Mouse (Mus musculus) neural tube, embryonic 13.5 days (tissue): Measurements from ENCODE around the gene Hoxc10. TPM values are rescaled to one million over a fixed set of nuclear protein-coding genes. Genes with fewer than 3 reads are reported as not detected.
A peak's percentile ranks its signal among the peaks of the same experiment; 100 is the strongest.

Experiments
- ATAC-seq: fragments of 200-750 bp; cut with Nextera tagmentation; 2 replicates; pipeline ENCODE4 v1.8.0; 2017; ENCODE audit warnings: low read depth, mild to moderate bottlenecking, moderate TSS enrichment, moderate library complexity
- H3K27ac ChIP-seq: fragments of 300-500 bp; sonication (generic); replicated peaks from 2 replicates; pipeline ENCODE4 v1.5.1; 2015; ENCODE audit warnings: moderate library complexity, mild to moderate bottlenecking, inconsistent platforms
- H3K27me3 ChIP-seq: fragments of 300-500 bp; sonication (generic); 2 replicates; pipeline ENCODE4 v1.6.1; 2015; ENCODE audit warnings: mild to moderate bottlenecking, inconsistent platforms
- H3K36me3 ChIP-seq: fragments of 300-500 bp; sonication (generic); 2 replicates; pipeline ENCODE4 v1.6.1; 2015; ENCODE audit warnings: mild to moderate bottlenecking, inconsistent platforms
- H3K4me1 ChIP-seq: fragments of 300-500 bp; sonication (generic); replicated peaks from 2 replicates; pipeline ENCODE4 v1.6.1; 2015; ENCODE audit warnings: inconsistent platforms
- H3K4me2 ChIP-seq: fragments of 300-500 bp; sonication (generic); 2 replicates; pipeline ENCODE4 v1.6.1; 2015; ENCODE audit warnings: inconsistent platforms, mild to moderate bottlenecking, moderate library complexity
- H3K4me3 ChIP-seq: fragments of 300-500 bp; sonication (generic); 2 replicates; pipeline ENCODE4 v1.5.1; 2015; ENCODE audit warnings: mild to moderate bottlenecking, inconsistent platforms
- H3K9ac ChIP-seq: fragments of 300-500 bp; sonication (generic); 2 replicates; pipeline ENCODE4 v1.6.1; 2015; ENCODE audit warnings: moderate library complexity, mild to moderate bottlenecking, inconsistent platforms
- H3K9me3 ChIP-seq: fragments of 300-500 bp; sonication (generic); 2 replicates; pipeline ENCODE4 v1.6.1; 2016; ENCODE audit warnings: inconsistent platforms
- WGBS: fragments of 180-500 bp; shearing (Covaris S2); methylation state at CpG from one replicate; pipeline ENCODE4 v1.1.7; 2015; 5-methylcytosine and 5-hydroxymethylcytosine counted together
- polyA plus RNA-seq: library from polyadenylated mRNA; unstranded; fragments of >200 nt; fragmentation: Nextera tagmentation; extraction: Ambion mirVana; gene quantifications from 2 replicates; pipeline ENCODE4 v1.2.1, GENCODE M21; 2015

The Hoxc10 gene
- polyA plus RNA-seq, 1 experiment from 2014 or later, result 92.4 TPM

- WGBS, result under 1% methylated on average over 19 of the region's 19 CpGs
- Histone ChIP-seq H3K4me3 (peak overlapping the region; percentile 78), H3K27ac (peak overlapping the region; percentile 100), H3K4me2 (peak overlapping the region; percentile 91), H3K9me3 (no peaks in the 10 kb centered on the region), H3K27me3 (no peaks in the 10 kb centered on the region), H3K4me1 (peaks cover 83% of the 10 kb centered on the region), H3K9ac (peak overlapping the region; percentile 99), H3K36me3 (no peaks in the 10 kb centered on the region)
- peak; percentile 49 for ATAC-seq
Measured at GRCm38 (mm10) chr15:102998608-102999182, 32.1 kb downstream of the Hoxc10 start.

- Histone ChIP-seq H3K36me3 (no peaks in the 10 kb centered on the region), H3K9me3 (no peaks in the 10 kb centered on the region), H3K9ac (peak overlapping the region; percentile 99), H3K27ac (peak overlapping the region; percentile 100), H3K4me3 (peak overlapping the region; percentile 78), H3K4me1 (peaks cover 89% of the 10 kb centered on the region), H3K27me3 (no peaks in the 10 kb centered on the region), H3K4me2 (peak overlapping the region; percentile 91)
- under 1% methylated on average over 33 of the region's 33 CpGs for WGBS
- peak; percentile 83 for ATAC-seq
Measured at GRCm38 (mm10) chr15:102999183-102999831, 32.7 kb downstream of the Hoxc10 start.

- under 1% methylated on average over 11 of the region's 11 CpGs for WGBS
- peaks cover 90% of the 10 kb centered on the region for H3K4me1 ChIP-seq
- no peaks in the 10 kb centered on the region for H3K27me3 ChIP-seq
- peak overlapping the region; percentile 99 for H3K9ac ChIP-seq
- peak overlapping the region; percentile 100 for H3K27ac ChIP-seq
- no peaks in the 10 kb centered on the region for H3K36me3 ChIP-seq
- no peaks in the 10 kb centered on the region for H3K9me3 ChIP-seq
- H3K4me2 ChIP-seq, result peak overlapping the region; percentile 91
- peak overlapping the region; percentile 78 for H3K4me3 ChIP-seq
- ATAC-seq, result peak; percentile 34
Measured at GRCm38 (mm10) chr15:102999955-103000354, 33.4 kb downstream of the Hoxc10 start.

GRCm38 (mm10) chr15:103000501-103000901, 33.9 kb downstream of the Hoxc10 start:
- Histone ChIP-seq H3K27ac (peak overlapping the region; percentile 100), H3K4me3 (peak overlapping the region; percentile 78), H3K27me3 (no peaks in the 10 kb centered on the region), H3K4me2 (peak overlapping the region; percentile 91), H3K36me3 (no peaks in the 10 kb centered on the region), H3K9me3 (no peaks in the 10 kb centered on the region), H3K9ac (peak overlapping the region; percentile 99), H3K4me1 (peaks cover 90% of the 10 kb centered on the region)
- peak; percentile 8; the same call in 1 of the 2 replicates for ATAC-seq
- 1% methylated on average over 24 of the region's 24 CpGs for WGBS

- no peaks in the 10 kb centered on the region for H3K27me3 ChIP-seq
- ATAC-seq, result no peak
Measured at GRCm38 (mm10) chr15:103001370-103001769, 34.8 kb downstream of the Hoxc10 start.

GRCm38 (mm10) chr15:103002156-103002555, 35.6 kb downstream of the Hoxc10 start:
- H3K27ac ChIP-seq, result peak overlapping the region; percentile 100
- H3K4me3 ChIP-seq, result peak overlapping the region; percentile 78
- WGBS, result 6% methylated on average over 4 of the region's 4 CpGs
- no peak for ATAC-seq
- H3K4me1 ChIP-seq, result peaks cover 91% of the 10 kb centered on the region
- H3K9ac ChIP-seq, result peak overlapping the region; percentile 99
- H3K27me3 ChIP-seq, result no peaks in the 10 kb centered on the region
- H3K36me3 ChIP-seq, result no peaks in the 10 kb centered on the region
- H3K4me2 ChIP-seq, result peak overlapping the region; percentile 91
- H3K9me3 ChIP-seq, result no peaks in the 10 kb centered on the region

More at GRCm38 (mm10) chr15:103001370-103001769, 34.8 kb downstream of the Hoxc10 start:
- peak overlapping the region; percentile 78 for H3K4me3 ChIP-seq
- 12% methylated on average over 2 of the region's 2 CpGs for WGBS
- H3K27ac ChIP-seq, result peak overlapping the region; percentile 100
- H3K9me3 ChIP-seq, result no peaks in the 10 kb centered on the region
- H3K4me1 ChIP-seq, result peaks cover 90% of the 10 kb centered on the region
- H3K9ac ChIP-seq, result peak overlapping the region; percentile 99
- H3K36me3 ChIP-seq, result no peaks in the 10 kb centered on the region
- H3K4me2 ChIP-seq, result peak overlapping the region; percentile 91

- ATAC-seq, result no peak
- Histone ChIP-seq H3K4me2 (peak overlapping the region; percentile 91), H3K9me3 (no peaks in the 10 kb centered on the region), H3K27me3 (no peaks in the 10 kb centered on the region), H3K36me3 (no peaks in the 10 kb centered on the region), H3K9ac (peak overlapping the region; percentile 99), H3K27ac (peak overlapping the region; percentile 100), H3K4me3 (peak overlapping the region; percentile 78), H3K4me1 (peaks cover 91% of the 10 kb centered on the region)
- whole genome bisulfite sequencing, result 5% methylated on average over 13 of the region's 13 CpGs
Measured at GRCm38 (mm10) chr15:103002821-103003448, 36.3 kb downstream of the Hoxc10 start.

GRCm38 (mm10) chr15:103005308-103005707, 38.7 kb downstream of the Hoxc10 start:
- WGBS, result 2% methylated on average over 17 of the region's 17 CpGs
- H3K4me1 ChIP-seq, result peaks cover 99% of the 10 kb centered on the region
- peak overlapping the region; percentile 38 for H3K4me3 ChIP-seq
- H3K9ac ChIP-seq, result peak overlapping the region; percentile 99
- H3K36me3 ChIP-seq, result no peaks in the 10 kb centered on the region
- H3K4me2 ChIP-seq, result peak overlapping the region; percentile 91
- H3K27me3 ChIP-seq, result no peaks in the 10 kb centered on the region
- H3K9me3 ChIP-seq, result no peaks in the 10 kb centered on the region
- peak overlapping the region; percentile 96 for H3K27ac ChIP-seq
- ATAC-seq, result no peak

GRCm38 (mm10) chr15:103005797-103006196, 39.2 kb downstream of the Hoxc10 start:
- Histone ChIP-seq H3K4me3 (peak overlapping the region; percentile 38), H3K9ac (peak overlapping the region; percentile 99), H3K36me3 (peaks cover 2% of the 10 kb centered on the region; the same call in 1 of the 2 replicates), H3K27me3 (no peaks in the 10 kb centered on the region), H3K4me2 (peak overlapping the region; percentile 91), H3K27ac (peak overlapping the region; percentile 96), H3K9me3 (no peaks in the 10 kb centered on the region), H3K4me1 (peaks cover 100% of the 10 kb centered on the region)
- ATAC-seq, result no peak
- 5% methylated on average over 5 of the region's 5 CpGs for WGBS

- Histone ChIP-seq H3K9me3 (no peaks in the 10 kb centered on the region), H3K9ac (peak overlapping the region; percentile 99), H3K36me3 (peaks cover 7% of the 10 kb centered on the region; the same call in 1 of the 2 replicates), H3K27me3 (no peaks in the 10 kb centered on the region), H3K4me1 (peaks cover 100% of the 10 kb centered on the region), H3K4me2 (peak overlapping the region; percentile 91), H3K27ac (peak overlapping the region; percentile 96), H3K4me3 (peak overlapping the region; percentile 38)
- WGBS, result 5% methylated on average over 1 of the region's 1 CpGs
- ATAC-seq, result no peak
Measured at GRCm38 (mm10) chr15:103006326-103006725, 39.7 kb downstream of the Hoxc10 start.

GRCm38 (mm10) chr15:103009265-103010111, 42.9 kb downstream of the Hoxc10 start:
- ATAC-seq, result no peak
- peak overlapping the region; percentile 99 for H3K9ac ChIP-seq
- WGBS, result under 1% methylated on average over 27 of the region's 27 CpGs
- H3K4me3 ChIP-seq, result peak overlapping the region; percentile 47
- H3K9me3 ChIP-seq, result no peaks in the 10 kb centered on the region
- peaks cover 99% of the 10 kb centered on the region for H3K4me1 ChIP-seq
- H3K27ac ChIP-seq, result peak overlapping the region; percentile 96
- H3K4me2 ChIP-seq, result peak overlapping the region; percentile 91
- H3K27me3 ChIP-seq, result no peaks in the 10 kb centered on the region
- peaks cover 14% of the 10 kb centered on the region; the same call in 1 of the 2 replicates for H3K36me3 ChIP-seq
